Mouse (Mus musculus): ENCODE results near the gene Ufc1.
A peak's percentile ranks its signal among the peaks of the same experiment; 100 is the strongest.

The Ufc1 gene

GRCm38 (mm10) chr1:171271196-171271595 lies 23.6 kb downstream of the Ufc1 start:
- DNase-seq (ENCODE audit: extremely low spot score, low read depth, low spot score): no peak

DNA sequence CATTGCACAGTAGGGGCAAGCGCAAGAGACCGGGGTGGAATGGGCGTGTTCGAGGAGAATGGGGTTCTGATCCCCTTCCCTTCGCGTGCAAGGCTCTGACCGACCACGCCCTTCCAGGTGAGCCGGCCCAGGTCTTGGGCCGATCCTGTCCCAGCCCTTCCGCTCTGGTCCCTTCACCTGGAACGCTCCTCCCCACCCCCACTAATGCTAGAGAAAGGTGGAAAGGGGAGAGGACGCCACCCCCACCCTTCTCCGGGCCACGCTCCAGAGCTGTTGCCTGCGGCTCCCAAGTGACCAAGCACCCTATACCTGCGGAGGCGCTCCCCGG lies 24.3 kb downstream of the Ufc1 start:
- DNase-seq (ENCODE audit: extremely low spot score, low read depth, low spot score): no peak

GRCm38 (mm10) chr1:171269848-171270572 lies 24.8 kb downstream of the Ufc1 start, which contains the start of gene B4galt3:
B4galt3 (plus strand) TSS chr1:171270328.
- DNase-seq (ENCODE audit: extremely low spot score, low read depth, low spot score): peak; percentile 42

DNA sequence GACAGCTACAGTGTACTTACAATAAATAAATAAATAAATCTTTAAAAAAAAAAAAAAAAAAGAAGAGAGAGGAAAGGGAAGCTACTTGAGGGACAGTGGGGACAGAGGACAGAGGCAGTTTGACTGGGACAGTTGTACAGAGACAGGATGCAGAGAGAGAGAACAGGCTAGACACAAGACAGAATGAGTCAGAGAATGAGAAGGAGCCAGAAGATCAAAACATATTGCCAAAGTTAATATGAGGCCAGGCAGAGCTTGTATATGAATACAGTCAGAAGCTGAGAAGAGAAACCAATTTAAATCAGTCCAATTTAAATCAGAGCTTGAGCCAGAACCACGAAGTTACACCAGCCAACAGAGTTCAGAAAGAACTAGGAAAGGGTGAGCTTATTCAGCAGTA lies 26.5 kb downstream of the Ufc1 start:
- no peak for DNase-seq (ENCODE audit: extremely low spot score, low read depth, low spot score)

- DNase-seq (ENCODE audit: extremely low spot score, low read depth, low spot score): no peak
Measured at GRCm38 (mm10) chr1:171265971-171266744, 28.7 kb downstream of the Ufc1 start.

DNA sequence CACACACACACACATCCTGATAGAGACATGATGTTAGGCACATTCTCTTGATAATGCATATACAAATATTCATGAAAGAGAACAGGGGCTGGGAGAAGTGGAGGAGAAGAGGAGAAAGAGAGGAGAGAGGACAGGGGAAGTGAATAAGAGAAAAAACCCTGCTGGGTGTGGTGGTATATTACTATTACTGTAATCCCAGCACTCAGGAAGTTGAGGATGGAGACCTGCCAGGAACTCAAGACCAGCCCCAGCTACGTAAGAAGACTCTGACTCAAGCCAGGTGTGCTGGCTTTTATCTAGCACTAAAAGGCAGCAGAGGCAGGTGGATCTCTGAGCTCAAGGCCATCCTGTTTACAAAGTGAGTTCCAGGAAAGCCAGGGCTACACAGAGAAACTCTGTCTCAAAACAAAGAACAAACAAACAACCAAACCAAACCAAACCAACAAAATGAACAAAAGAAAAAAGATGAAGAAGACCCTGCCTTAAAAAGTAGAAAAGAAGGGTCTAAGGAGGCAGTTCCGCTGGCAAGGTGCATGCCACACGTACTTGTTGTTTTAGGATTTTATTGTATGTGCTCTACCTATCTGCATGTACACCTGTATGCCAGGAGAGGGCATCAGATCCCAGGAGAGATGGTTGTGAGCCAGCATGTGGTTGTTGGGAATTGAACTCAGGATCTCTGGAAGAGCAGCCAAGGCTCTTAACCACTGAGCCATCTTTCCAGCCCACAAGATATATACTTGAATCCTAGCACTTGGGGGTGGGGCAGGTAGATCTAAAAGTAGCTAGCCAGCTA lies 31.0 kb downstream of the Ufc1 start:
- no peak for DNase-seq (ENCODE audit: extremely low spot score, low read depth, low spot score)

GRCm38 (mm10) chr1:171263185-171263611 lies 31.6 kb downstream of the Ufc1 start:
- no peak for DNase-seq (ENCODE audit: extremely low spot score, low read depth, low spot score)

DNA sequence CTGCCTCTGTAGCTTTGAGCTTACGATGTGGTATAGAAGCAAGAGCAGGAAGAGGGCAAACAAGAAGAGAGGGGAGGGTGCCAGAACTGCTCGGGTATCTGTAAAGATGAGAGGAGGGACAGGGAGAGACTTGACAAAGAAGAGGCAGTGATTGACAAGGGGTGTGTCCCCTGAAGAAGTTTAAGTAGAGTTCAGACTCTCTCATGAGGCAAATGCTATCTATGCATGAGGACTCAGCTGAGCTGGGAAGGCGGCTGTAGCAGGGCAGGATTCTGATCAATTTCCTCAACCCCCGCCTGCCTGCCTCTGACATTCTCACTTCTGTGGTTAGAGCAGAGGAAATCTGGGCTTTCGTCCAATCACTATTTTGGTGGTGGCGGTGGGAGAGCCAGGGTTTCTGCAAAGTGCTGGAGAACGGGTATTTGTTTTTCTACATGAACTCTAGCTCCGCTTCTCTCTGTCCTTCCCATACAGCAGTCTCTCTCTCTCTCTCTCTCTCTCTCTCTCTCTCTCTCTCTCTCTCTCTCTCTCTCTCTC lies 32.2 kb downstream of the Ufc1 start:
- no peak for DNase-seq (ENCODE audit: extremely low spot score, low read depth, low spot score)

GRCm38 (mm10) chr1:171260316-171260715 lies 34.5 kb downstream of the Ufc1 start:
- DNase-seq (ENCODE audit: extremely low spot score, low read depth, low spot score): no peak

GRCm38 (mm10) chr1:171258921-171259320 lies 35.9 kb downstream of the Ufc1 start:
- DNase-seq (ENCODE audit: extremely low spot score, low read depth, low spot score): no peak

- no peak for DNase-seq (ENCODE audit: extremely low spot score, low read depth, low spot score)
Measured at GRCm38 (mm10) chr1:171257781-171258180, 37.0 kb downstream of the Ufc1 start.

DNA sequence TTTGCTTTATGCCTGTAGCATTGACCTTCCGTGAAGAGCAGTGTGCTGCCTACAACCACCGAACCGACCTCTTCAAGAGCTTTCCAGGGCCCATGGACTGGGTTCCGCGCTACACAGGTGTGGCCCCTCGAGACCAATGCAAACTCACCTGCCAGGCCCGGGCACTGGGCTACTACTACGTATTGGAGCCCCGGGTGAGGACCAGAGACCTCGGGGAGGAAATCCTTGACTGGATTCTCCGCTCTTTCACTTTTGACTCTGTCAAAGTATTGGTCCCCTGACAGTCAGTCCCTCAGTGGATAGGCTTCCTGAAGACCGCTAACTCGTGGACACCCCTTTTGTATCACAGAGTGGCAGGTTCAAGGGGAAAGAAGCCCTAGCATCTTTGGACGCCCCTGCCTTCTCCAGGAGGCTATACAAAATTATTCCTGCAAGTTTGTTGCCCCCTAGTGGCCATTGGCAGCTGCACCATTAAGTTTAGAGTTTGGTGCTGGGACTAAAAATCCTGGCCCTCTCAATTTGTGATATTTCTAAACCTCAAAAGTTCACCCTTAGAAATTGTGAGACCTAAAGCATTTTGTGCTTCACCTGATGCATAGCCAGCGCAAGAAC lies 37.8 kb downstream of the Ufc1 start:
- DNase-seq (ENCODE audit: extremely low spot score, low read depth, low spot score): no peak

- DNase-seq (ENCODE audit: extremely low spot score, low read depth, low spot score): no peak
Measured at GRCm38 (mm10) chr1:171256095-171256818, 38.6 kb downstream of the Ufc1 start.

DNA sequence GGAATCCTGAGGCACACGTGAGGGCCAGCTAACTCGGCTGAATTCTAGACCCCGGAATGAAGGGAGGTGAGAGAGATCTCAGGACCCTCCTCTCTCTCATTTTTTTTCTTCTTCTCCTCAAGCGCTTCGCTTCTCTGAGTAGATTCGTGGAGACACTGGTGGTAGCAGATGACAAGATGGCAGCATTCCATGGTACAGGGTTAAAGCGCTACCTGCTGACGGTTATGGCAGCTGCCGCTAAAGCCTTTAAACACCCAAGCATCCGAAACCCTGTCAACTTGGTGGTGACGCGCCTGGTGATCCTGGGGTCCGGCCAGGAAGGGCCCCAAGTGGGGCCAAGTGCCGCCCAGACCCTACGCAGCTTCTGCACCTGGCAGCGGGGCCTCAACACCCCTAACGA lies 42.4 kb downstream of the Ufc1 start:
- no peak for DNase-seq (ENCODE audit: extremely low spot score, low read depth, low spot score)

- DNase-seq (ENCODE audit: extremely low spot score, low read depth, low spot score): no peak
Measured at GRCm38 (mm10) chr1:171251594-171252324, 43.1 kb downstream of the Ufc1 start.

DNA sequence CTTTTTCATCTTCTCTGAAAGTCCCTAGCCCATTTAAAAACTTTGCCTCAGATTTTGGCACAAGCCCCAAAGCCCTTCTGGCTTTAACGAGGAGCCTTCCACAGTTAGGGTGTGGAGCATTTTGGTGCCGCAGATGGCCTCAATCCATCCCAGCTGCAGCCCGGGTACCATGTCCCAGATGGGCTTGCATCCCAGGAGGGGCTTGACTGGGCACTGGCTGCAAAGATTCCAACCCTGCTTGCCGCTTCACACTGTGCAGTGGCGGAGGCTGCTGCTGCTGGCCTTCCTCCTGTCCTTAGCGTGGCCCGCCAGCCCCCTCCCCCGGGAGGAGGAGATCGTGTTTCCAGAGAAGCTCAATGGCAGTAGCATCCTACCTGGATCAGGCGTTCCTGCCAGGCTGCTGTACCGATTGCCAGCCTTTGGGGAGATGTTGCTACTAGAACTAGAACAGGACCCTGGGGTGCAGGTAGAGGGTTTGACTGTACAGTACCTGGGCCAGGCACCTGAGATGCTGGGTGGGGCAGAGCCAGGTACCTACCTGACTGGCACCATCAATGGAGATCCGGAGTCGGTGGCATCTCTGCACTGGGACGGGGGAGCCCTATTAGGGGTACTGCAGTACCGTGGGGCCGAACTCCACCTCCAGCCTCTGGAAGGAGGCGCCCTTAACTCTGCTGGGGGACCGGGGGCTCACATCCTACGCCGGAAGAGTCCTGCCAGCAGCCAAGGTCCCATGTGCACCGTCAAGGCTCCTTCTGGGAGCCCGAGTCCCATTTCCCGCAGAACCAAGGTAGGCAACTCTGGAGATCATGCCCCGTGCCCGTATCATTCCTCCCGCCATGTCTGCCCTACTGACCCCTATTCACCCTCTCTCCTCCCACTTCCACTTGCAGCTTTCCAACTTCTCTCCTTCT lies 43.9 kb downstream of the Ufc1 start, which contains the start of gene Ndufs2:
Ndufs2 (minus strand) TSS at position 709 of the 914 bp plus-strand sequence.
- no peak for DNase-seq (ENCODE audit: extremely low spot score, low read depth, low spot score)

- no peak for DNase-seq (ENCODE audit: extremely low spot score, low read depth, low spot score)
Measured at GRCm38 (mm10) chr1:171249913-171250600, 44.8 kb downstream of the Ufc1 start, which contains the start of gene Adamts4. Adamts4 (plus strand) TSS chr1:171250421.

All from hindlimb bud, embryonic 11.5 days (tissue).